Mouse (Mus musculus) lung, postnatal 0 days (tissue): Measurements from ENCODE around the gene Pip5kl1. TPM values are rescaled to one million over a fixed set of nuclear protein-coding genes. Genes with fewer than 3 reads are reported as not detected.

Experiments used
- ATAC-seq: fragments of 200-750 bp; cut with Nextera tagmentation; 2 replicates; pipeline ENCODE4 v1.8.0; 2017; ENCODE audit warnings: moderate library complexity
- DNase-seq: peaks from one replicate; pipeline ENCODE4 v3.0.0-alpha.2; 2016; ENCODE audit warnings: low spot score
- H3K27ac ChIP-seq: fragments of 300-500 bp; sonication (generic); 2 replicates; pipeline ENCODE4 v1.5.1; 2014; ENCODE audit warnings: antibody characterized with exemption, mild to moderate bottlenecking, low read length, mixed read lengths
- H3K27me3 ChIP-seq: fragments of 300-500 bp; sonication (generic); replicated peaks from 2 replicates; pipeline ENCODE4 v1.6.1; 2014; ENCODE audit warnings: low read length, mixed read lengths; ENCODE audit not compliant: insufficient read depth
- H3K36me3 ChIP-seq: fragments of 300-500 bp; sonication (generic); 2 replicates; pipeline ENCODE4 v1.6.1; 2014; ENCODE audit warnings: low read length, mixed read lengths; ENCODE audit not compliant: insufficient read depth
- H3K4me1 ChIP-seq: fragments of 300-500 bp; sonication (generic); 2 replicates; pipeline ENCODE4 v1.6.1; 2014; ENCODE audit warnings: antibody characterized with exemption, low read depth, low read length, mixed read lengths; ENCODE audit not compliant: insufficient read depth
- H3K4me2 ChIP-seq: fragments of 300-500 bp; sonication (generic); replicated peaks from 2 replicates; pipeline ENCODE4 v1.6.1; 2014; ENCODE audit warnings: low read depth, mild to moderate bottlenecking, low read length, moderate library complexity, mixed read lengths
- H3K4me3 ChIP-seq: fragments of 300-500 bp; sonication (generic); 2 replicates; pipeline ENCODE4 v1.5.1; 2014; ENCODE audit warnings: low read depth, low read length
- H3K9ac ChIP-seq: fragments of 300-500 bp; sonication (generic); replicated peaks from 2 replicates; pipeline ENCODE4 v1.6.1; 2014; ENCODE audit warnings: low read depth, mild to moderate bottlenecking
- H3K9me3 ChIP-seq: fragments of 300-500 bp; sonication (generic); 2 replicates; pipeline ENCODE4 v1.6.1; 2016; ENCODE audit warnings: low read length, mixed read lengths
- CTCF ChIP-seq: IDR thresholded peaks from 2 replicates; pipeline ENCODE4 v1.5.1; 2016; ENCODE audit warnings: antibody characterized with exemption, mild to moderate bottlenecking
- EP300 ChIP-seq: IDR thresholded peaks from 2 replicates; pipeline ENCODE4 v1.6.1; 2016; ENCODE audit warnings: antibody characterized with exemption, mild to moderate bottlenecking, control low read depth
- WGBS: fragments of 180-500 bp; shearing (Covaris S2); extraction: QIAGEN DNeasy Blood & Tissue Kit; methylation state at CpG from one replicate; pipeline ENCODE4 v1.1.7; 2014; 5-methylcytosine and 5-hydroxymethylcytosine counted together
- polyA plus RNA-seq: library from polyadenylated mRNA; unstranded; fragments of >200 nt; fragmentation: Nextera tagmentation; extraction: Ambion mirVana; gene quantifications from 2 replicates; pipeline ENCODE4 v1.2.1, GENCODE M21; 2015

Gene Pip5kl1
- polyA plus RNA-seq, 1 experiment from 2014 or later: not detected

- 57% methylated on average over 4 of the region's 4 CpGs for WGBS
- H3K27me3 ChIP-seq: no peaks in the 10 kb centered on the region
- no peak for ATAC-seq
- no peak overlapping the region; the same call in 1 of the 2 replicates for H3K4me2 ChIP-seq
- no peaks in the 10 kb centered on the region for H3K36me3 ChIP-seq
- H3K27ac ChIP-seq: peak overlapping the region; percentile 43; the same call in 1 of the 2 replicates
- DNase-seq: peak; percentile 39
- H3K9me3 ChIP-seq: no peaks in the 10 kb centered on the region
- no peak for TF ChIP-seq EP300
- no peak for TF ChIP-seq CTCF
- H3K9ac ChIP-seq: no peak overlapping the region
- H3K4me1 ChIP-seq: peaks cover 19% of the 10 kb centered on the region; the same call in 1 of the 2 replicates
- H3K4me3 ChIP-seq: no peak overlapping the region
Measured at GRCm38 (mm10) chr2:32628044-32628550, 53.5 kb downstream of the Pip5kl1 start.

GRCm38 (mm10) chr2:32628729-32629128 lies 54.1 kb downstream of the Pip5kl1 start:
- Histone ChIP-seq H3K36me3 (no peaks in the 10 kb centered on the region), H3K27me3 (no peaks in the 10 kb centered on the region), H3K9ac (no peak overlapping the region), H3K9me3 (no peaks in the 10 kb centered on the region), H3K4me2 (no peak overlapping the region; the same call in 1 of the 2 replicates), H3K27ac (peak overlapping the region; percentile 43), H3K4me1 (peaks cover 19% of the 10 kb centered on the region; the same call in 1 of the 2 replicates), H3K4me3 (no peak overlapping the region)
- peak; percentile 83 for DNase-seq
- peak; percentile 61 for ATAC-seq
- TF ChIP-seq EP300 (no peak), CTCF (0 out of 2 replicates have a peak, but pooled peaks have one; percentile 3)
- 17% methylated on average over 5 of the region's 5 CpGs for WGBS

GRCm38 (mm10) chr2:32629276-32629976 lies 54.8 kb downstream of the Pip5kl1 start:
- ATAC-seq (peak; percentile 62), DNase-seq (peak; percentile 88)
- H3K4me3 ChIP-seq: no peak overlapping the region
- no peak overlapping the region; the same call in 1 of the 2 replicates for H3K4me2 ChIP-seq
- no peak for TF ChIP-seq EP300
- peak; percentile 32 for TF ChIP-seq CTCF
- H3K27ac ChIP-seq: peak overlapping the region; percentile 43
- no peaks in the 10 kb centered on the region for H3K36me3 ChIP-seq
- H3K4me1 ChIP-seq: peaks cover 19% of the 10 kb centered on the region; the same call in 1 of the 2 replicates
- no peak overlapping the region for H3K9ac ChIP-seq
- H3K9me3 ChIP-seq: no peaks in the 10 kb centered on the region
- 50% methylated on average over 9 of the region's 9 CpGs for WGBS
- H3K27me3 ChIP-seq: no peaks in the 10 kb centered on the region

- H3K4me2 ChIP-seq: no peak overlapping the region
- 83% methylated on average over 8 of the region's 9 CpGs for WGBS
- H3K4me1 ChIP-seq: peaks cover 17% of the 10 kb centered on the region; the same call in 1 of the 2 replicates
- H3K9me3 ChIP-seq: no peaks in the 10 kb centered on the region
- DNase-seq (no peak), ATAC-seq (no peak)
- H3K27me3 ChIP-seq: no peaks in the 10 kb centered on the region
- TF ChIP-seq EP300 (no peak), CTCF (no peak)
- no peak overlapping the region for H3K27ac ChIP-seq
- H3K36me3 ChIP-seq: no peaks in the 10 kb centered on the region
- H3K4me3 ChIP-seq: no peak overlapping the region
- no peak overlapping the region for H3K9ac ChIP-seq
Measured at GRCm38 (mm10) chr2:32630036-32630435, 55.4 kb downstream of the Pip5kl1 start.

- H3K36me3 ChIP-seq: no peaks in the 10 kb centered on the region
- no peak for ATAC-seq
- no peak overlapping the region for H3K4me3 ChIP-seq
- H3K9me3 ChIP-seq: no peaks in the 10 kb centered on the region
- no peak for DNase-seq
- peaks cover 10% of the 10 kb centered on the region; the same call in 1 of the 2 replicates for H3K4me1 ChIP-seq
- no peak overlapping the region for H3K4me2 ChIP-seq
- no peaks in the 10 kb centered on the region for H3K27me3 ChIP-seq
- 80% methylated on average over 10 of the region's 10 CpGs for WGBS
- H3K27ac ChIP-seq: no peak overlapping the region
- TF ChIP-seq CTCF (no peak), EP300 (no peak)
- H3K9ac ChIP-seq: no peak overlapping the region
Measured at GRCm38 (mm10) chr2:32631046-32631445, 56.4 kb downstream of the Pip5kl1 start.

GRCm38 (mm10) chr2:32631737-32632394 lies 57.3 kb downstream of the Pip5kl1 start:
- no peaks in the 10 kb centered on the region for H3K9me3 ChIP-seq
- DNase-seq (peak; percentile 88), ATAC-seq (peak; percentile 46)
- no peaks in the 10 kb centered on the region for H3K36me3 ChIP-seq
- 44% methylated on average over 7 of the region's 7 CpGs for whole genome bisulfite sequencing
- peaks cover 10% of the 10 kb centered on the region; the same call in 1 of the 2 replicates for H3K4me1 ChIP-seq
- H3K4me2 ChIP-seq: no peak overlapping the region
- TF ChIP-seq EP300 (no peak), CTCF (peak; percentile 97)
- no peaks in the 10 kb centered on the region for H3K27me3 ChIP-seq
- no peak overlapping the region for H3K4me3 ChIP-seq
- no peak overlapping the region for H3K9ac ChIP-seq
- peak overlapping the region; percentile 26; the same call in 1 of the 2 replicates for H3K27ac ChIP-seq

Other genes with a start within 250 kb of the Pip5kl1 start
- 20.1 and 20.4 TPM in 2 replicates for gene Ciz1, start 222.5 kb upstream of the Pip5kl1 start, polyA plus RNA-seq
- 5.0 and 5.1 TPM in 2 replicates for gene Dnm1, start 221.5 kb upstream of the Pip5kl1 start, polyA plus RNA-seq
- 73.4 and 78.1 TPM in 2 replicates for gene 1110008P14Rik, start 192.9 kb upstream of the Pip5kl1 start, polyA plus RNA-seq
- gene Lcn2, start 186.5 kb upstream of the Pip5kl1 start, polyA plus RNA-seq: 223 and 355 TPM in 2 replicates
- gene Ptges2, start 178.9 kb upstream of the Pip5kl1 start, polyA plus RNA-seq: 21.8 and 22.9 TPM in 2 replicates
- gene Naif1, start 124.3 kb upstream of the Pip5kl1 start, polyA plus RNA-seq: 4.1 and 4.6 TPM in 2 replicates
- 16.7 and 21.5 TPM in 2 replicates for gene Slc25a25, start 123.4 kb upstream of the Pip5kl1 start, polyA plus RNA-seq
- gene Fam102a, start 39.5 kb upstream of the Pip5kl1 start, polyA plus RNA-seq: 8.0 and 8.4 TPM in 2 replicates
- 103 and 112 TPM in 2 replicates for gene Dpm2, start 3.9 kb upstream of the Pip5kl1 start, polyA plus RNA-seq
- gene 9430097D07Rik, start 887 bp downstream of the Pip5kl1 start, polyA plus RNA-seq: not detected in 2 replicates
- gene St6galnac4, start 12.3 kb downstream of the Pip5kl1 start, polyA plus RNA-seq: 32.0 and 38.9 TPM in 2 replicates
- gene St6galnac6, start 24.9 kb downstream of the Pip5kl1 start, polyA plus RNA-seq: 13.4 and 14.4 TPM in 2 replicates
- 31.7 and 36.3 TPM in 2 replicates for gene Ak1, start 47.0 kb downstream of the Pip5kl1 start, polyA plus RNA-seq
- gene Eng, start 71.8 kb downstream of the Pip5kl1 start, polyA plus RNA-seq: 118 and 130 TPM in 2 replicates
- 12.6 and 15.6 TPM in 2 replicates for gene Fpgs, start 129.3 kb downstream of the Pip5kl1 start, polyA plus RNA-seq
- gene Cdk9, start 138.3 kb downstream of the Pip5kl1 start, polyA plus RNA-seq: 62.8 and 68.7 TPM in 2 replicates
- 51.8 and 53.5 TPM in 2 replicates for gene Sh2d3c, start 146.3 kb downstream of the Pip5kl1 start, polyA plus RNA-seq
- 0.30 TPM in 2 replicates for gene 6330409D20Rik, start 166.2 kb downstream of the Pip5kl1 start, polyA plus RNA-seq
- 60.9 and 63.5 TPM in 2 replicates for gene Tor2a, start 182.4 kb downstream of the Pip5kl1 start, polyA plus RNA-seq
- 1.8 and 2.4 TPM in 2 replicates for gene Ttc16, start 200.8 kb downstream of the Pip5kl1 start, polyA plus RNA-seq
- gene Ptrh1, start 201.0 kb downstream of the Pip5kl1 start, polyA plus RNA-seq: 2.9 and 3.3 TPM in 2 replicates
- 2.2 and 5.2 TPM in 2 replicates for gene Cfap157, start 209.6 kb downstream of the Pip5kl1 start, polyA plus RNA-seq